Mouse (Mus musculus) small intestine, adult 2 months (tissue): ENCODE measurements around the gene Selp.

Source experiments
- CTCF ChIP-seq: fragments of 200-500 bp; IDR thresholded peaks from 2 replicates; pipeline ENCODE4 v1.5.1; 2012; ENCODE audit warnings: low read depth, mild to moderate bottlenecking, control low read depth, inconsistent platforms, low read length, moderate library complexity, mixed read lengths; ENCODE audit not compliant: insufficient replicate concordance, insufficient read length; ENCODE audit errors: extremely low read depth
- POLR2A ChIP-seq: fragments of 200-500 bp; IDR thresholded peaks from 2 replicates; pipeline ENCODE4 v1.6.1; 2012; ENCODE audit warnings: low read depth, mild to moderate bottlenecking, control low read depth, inconsistent platforms, low read length, moderate library complexity

- TF ChIP-seq CTCF (no peak), POLR2A (no peak)
These were observed 16.7 kb upstream of the Selp start for GRCm38 (mm10) chr1:164098372-164098771.
